Mouse (Mus musculus) common myeloid progenitor, adult 5-6 weeks (primary cell): ENCODE measurements around the gene Mt4. TPM values are rescaled to one million over a fixed set of nuclear protein-coding genes. Genes with fewer than 3 reads are reported as not detected.
"Not testable (repeated sequence)": the region's sequence is repeated elsewhere in the genome, so short reads cannot be mapped to it uniquely, and the experiment has no call there.

ENCODE experiments used
- ATAC-seq: replicated peaks from 2 replicates; pipeline ENCODE4 v1.8.0; 2016; ENCODE audit warnings: low read depth, mild to moderate bottlenecking, moderate TSS enrichment, inconsistent platforms; ENCODE audit not compliant: poor library complexity, severe bottlenecking
- total RNA-seq: library from RNA; stranded (forward); fragments of 200-1000, 187-1606 nt; gene quantifications from 2 replicates; pipeline ENCODE4 v1.2.3, GENCODE M21; 2017

Gene Mt4
- total RNA-seq, 1 experiment from 2014 or later = not detected

DNA sequence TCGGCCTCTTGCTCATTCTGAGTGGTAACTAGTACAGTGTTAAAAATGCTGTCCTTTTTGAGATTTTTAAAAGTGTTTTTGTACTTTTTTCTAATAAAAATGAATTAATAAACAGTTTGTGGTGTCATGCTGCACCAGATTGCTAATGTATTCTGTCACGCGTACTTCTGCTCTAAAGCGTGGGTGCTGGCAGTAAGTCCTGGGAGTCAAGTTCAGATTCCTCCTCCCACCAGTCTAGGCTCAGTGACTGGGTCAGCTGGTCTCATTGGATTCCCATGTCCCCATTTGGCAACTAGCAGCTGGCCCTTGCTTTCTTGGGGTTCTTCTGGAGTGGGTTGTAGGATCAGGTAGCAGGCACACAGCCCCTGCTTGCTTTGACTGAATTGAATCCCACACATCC, 6.9 kb upstream of the Mt4 start:
- no peak for ATAC-seq

DNA sequence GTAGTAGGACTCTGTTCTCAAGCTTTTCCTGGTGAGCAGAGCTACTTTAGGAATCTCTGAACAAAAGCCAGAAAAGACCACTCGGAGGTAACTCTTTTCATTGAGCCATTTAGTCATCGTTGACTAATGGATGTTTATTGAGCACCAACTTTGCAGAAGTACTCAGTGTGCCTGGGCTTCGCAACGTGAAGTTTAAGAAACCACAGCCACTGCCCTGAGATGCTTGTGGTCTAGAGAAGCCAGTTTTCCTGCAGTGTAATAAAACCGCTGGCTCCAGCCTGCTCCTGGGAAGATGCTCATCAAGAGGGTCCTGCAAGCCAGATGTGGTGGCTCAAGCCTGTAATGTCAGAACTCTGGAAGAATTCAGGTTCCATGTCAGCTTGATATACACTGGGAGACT, 4.9 kb upstream of the Mt4 start:
- 0 out of 2 replicates have a peak, but pooled peaks have one; percentile 22 for ATAC-seq

DNA sequence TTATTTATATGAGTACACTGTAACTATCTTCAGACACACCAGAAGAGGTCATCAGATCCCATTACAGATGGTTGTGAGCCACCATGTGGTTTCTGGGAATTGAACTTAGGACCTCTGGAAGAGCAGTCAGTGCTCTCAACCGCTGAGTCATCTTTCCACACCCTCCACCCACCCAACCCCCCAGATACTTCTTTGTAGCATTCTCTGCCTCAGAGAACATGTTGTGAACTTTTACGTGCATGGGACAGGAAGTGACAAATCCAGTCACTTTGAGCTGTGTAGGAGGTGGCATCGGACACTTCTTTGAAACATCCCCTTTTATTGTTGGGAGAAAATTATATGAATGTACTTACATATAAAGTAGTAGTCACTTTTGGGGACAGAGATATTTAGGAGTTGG, 2.4 kb upstream of the Mt4 start:
- not testable (repeated sequence) for ATAC-seq

DNA sequence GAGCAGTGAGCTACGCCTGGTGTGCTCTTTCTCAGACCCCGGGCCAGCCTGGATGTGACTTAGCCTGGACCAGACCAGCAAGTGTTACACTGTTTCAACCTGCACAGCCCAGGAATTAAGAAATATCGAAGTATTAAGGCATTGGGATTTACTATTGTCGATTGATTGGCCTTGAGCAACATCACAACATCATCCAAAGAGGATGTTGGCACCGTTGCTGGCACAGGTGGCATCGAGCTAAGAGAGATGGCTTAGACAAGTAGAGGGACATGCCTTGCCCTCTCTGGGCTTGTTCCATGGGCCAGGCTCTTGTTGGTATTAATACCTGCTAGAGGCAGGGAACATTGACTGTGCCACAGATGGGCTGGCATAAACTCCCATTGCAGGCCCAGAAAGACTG, 1.4 kb upstream of the Mt4 start:
- ATAC-seq = no peak

DNA sequence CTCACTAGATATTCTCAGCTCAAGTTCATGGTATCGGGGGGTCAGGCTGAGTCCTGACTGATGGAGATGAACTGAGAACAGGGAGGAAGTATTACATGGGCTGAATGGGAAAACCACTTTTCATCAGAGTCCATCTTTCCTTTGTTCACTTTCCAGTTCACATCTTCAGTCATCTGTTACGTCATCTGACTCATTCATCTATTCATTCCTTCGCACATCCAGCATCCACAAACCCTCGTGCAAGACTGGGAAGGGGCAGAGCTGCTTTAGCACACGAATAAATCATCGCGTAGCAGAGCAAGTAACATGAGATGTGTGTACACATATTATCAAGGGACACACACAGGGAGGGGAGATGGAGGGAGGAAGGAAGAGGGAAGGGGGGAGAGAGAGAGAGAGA, 805 bp upstream of the Mt4 start:
- ATAC-seq = no peak

DNA sequence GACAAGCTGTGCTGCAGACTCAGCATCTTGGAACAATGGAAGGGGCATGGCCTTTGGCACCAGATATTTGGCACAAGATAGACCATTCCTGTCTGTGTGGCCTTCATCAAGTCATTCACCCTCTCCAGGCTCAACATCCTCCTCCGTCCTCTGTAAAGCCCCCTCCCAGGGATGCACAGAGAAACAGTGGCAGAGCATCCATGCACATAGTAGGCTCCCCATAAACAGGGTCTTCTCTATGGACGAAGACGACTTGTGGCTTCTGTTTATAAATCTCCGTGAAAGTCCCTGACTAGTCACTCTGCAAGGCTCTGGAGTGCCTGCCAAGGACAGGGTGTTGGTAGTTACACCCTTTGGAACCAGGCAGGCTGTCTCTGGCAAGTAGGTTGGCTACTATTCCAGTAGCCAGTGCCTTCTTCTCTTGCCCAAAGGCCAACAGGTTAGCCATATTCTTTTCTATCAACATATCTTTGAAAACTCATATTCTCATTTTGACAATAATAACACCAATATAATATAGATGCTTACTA, 3.3 kb downstream of the Mt4 start:
- no peak for ATAC-seq

DNA sequence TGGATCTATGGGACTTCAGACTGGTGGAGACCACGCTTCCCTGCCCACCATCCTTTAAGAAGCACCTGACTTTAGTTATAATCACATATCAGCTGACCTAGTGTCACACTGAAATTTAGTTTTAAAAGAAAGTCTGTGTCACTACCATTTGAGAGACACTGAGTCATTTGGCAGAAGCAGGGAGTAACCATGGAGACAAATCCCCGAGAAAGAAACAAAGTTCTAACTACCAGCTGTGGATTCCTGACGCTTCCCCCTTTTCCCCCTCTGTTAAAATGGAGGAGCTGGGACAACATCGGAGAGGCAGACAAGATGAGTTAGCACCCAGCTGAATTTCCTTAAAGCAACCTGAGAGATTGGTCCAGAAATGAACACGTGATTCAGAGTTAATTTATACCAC, 11.2 kb downstream of the Mt4 start:
- ATAC-seq = no peak

DNA sequence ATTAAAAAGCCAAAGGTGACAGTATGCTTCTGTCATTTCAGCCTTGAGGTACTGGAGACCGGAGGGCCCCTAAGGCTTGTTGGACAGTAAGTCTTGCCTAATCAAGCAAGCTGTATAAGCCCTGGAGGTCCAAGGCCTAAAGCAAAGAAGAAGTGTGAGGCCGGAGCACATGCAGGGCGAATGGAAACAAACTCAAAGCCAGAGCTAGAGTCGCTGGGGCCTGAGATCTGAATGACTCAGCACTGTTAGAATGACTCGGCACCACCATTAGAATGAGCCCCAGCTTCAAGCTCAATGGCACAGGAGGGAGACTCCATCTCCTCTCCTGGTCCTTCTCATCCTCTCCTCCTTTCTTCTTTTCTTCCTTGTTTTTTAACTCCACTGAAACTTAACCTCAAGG, 13.9 kb downstream of the Mt4 start:
- ATAC-seq = peak; percentile 52

DNA sequence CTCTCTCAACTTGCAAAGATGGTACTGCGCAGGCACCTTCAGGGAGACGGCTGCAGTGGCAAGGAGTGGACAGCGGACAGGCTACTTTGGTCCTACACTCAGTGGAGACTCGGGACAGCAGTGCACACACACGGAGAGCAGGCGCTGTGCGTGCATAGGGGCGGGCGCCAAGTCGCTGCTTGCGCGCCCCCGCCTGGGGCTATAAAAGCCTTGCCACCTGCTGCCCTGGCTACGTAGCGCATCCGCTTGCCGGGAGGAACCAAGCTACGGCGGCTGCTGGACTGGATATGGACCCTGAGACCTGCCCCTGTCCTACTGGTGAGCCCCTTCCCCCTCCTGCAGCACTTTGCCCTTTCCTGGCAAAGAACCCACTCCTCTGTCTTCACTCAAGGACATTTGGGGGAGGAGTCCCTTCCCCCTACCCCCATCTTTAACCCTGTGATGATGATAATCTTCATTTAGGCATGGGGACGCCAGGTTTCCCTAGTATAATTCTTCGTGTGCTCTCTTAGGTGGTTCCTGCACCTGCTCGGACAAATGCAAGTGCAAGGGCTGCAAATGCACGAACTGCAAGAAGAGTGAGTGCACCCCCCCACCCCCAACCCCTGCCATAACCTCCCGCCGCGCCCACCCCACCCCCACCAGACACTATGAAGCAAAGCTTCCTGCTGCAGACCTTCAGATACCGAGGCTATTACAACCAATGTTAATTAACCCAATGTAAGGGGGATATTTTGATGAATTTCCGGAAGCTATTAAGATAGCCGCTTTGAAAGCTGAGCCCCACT, 15.7 kb downstream of the Mt4 start, which contains the start of gene Mt3:
Gene Mt3 (plus strand): TSS at position 95 of the 788 bp plus-strand sequence.
- peak; percentile 90 for ATAC-seq

DNA sequence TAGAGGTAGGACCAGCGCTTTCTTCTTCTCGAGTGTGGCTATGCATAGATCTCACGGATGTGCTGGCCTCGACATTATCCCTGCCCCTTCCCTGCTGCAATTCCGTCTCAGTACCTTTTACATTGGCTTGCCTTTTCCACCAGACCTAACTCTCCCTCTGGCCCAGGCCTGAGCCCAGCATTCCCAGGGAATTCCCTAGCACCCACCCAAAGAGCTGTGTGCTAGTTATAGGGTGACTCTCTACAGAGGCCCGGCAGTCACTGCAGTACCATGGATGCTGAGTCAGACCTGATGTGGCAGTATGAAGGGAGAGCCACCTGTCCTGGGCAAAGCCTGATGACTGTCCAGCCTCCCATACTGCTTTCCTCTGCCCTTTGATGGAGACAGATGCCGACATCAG, 16.5 kb downstream of the Mt4 start:
- ATAC-seq = no peak

DNA sequence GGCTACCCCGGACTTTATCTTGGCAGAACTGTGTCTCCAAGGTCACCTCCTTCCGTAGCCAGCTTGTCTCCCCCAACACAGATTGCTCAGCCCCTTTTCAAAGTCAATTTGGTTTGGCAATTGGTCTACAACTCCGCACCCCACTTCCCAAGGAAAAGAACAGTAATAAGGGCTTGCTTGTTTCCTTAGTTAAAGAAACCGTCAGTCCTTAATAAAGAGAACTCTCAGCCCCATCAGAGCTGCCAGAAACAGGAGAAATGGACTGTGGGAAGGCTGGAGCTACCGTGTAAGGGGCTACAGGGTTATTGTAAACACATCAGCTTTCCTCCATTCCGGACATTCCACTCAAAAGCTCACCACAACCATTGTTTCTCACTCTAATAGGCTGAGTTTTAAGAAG, 17.5 kb downstream of the Mt4 start:
- no peak for ATAC-seq

DNA sequence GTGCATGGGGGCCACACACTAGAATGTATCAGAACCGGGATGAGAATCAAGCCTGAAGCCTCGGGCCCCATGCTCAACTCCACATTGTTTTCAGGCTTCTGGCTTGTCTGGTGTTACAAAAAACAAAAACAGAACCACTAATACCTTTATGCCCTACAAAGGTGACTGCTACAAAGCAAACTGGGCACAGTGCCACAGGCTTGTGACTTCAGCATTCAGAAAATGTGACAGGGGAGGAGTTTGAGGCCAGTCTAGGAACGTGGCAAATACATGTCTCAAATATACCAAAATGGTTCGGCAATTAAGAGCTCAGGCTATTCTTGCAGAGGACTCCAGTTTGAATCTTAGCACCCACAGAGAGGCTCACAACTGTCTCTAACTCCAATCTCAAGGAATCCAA, 19.1 kb downstream of the Mt4 start:
- no peak for ATAC-seq

DNA sequence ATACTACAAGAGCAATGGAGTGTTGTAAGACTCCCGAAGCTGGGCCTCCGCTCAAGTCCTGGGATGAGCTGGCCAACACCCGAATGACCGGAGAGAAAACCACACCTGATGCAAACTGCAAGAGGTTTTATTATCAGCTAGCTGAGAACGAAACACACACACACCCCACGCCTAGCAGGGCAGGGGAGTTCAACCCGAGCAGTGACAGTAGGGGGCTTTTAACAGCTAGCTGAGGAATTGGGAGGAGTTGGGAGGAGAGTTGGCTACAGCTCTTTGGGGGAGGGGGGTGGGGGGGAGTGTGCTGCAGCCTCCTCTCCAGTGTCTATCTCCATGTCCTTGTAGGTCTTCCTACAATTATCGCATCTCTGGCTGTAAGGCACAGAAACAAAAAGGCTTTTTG, 28.8 kb downstream of the Mt4 start:
- ATAC-seq = not testable (repeated sequence)

DNA sequence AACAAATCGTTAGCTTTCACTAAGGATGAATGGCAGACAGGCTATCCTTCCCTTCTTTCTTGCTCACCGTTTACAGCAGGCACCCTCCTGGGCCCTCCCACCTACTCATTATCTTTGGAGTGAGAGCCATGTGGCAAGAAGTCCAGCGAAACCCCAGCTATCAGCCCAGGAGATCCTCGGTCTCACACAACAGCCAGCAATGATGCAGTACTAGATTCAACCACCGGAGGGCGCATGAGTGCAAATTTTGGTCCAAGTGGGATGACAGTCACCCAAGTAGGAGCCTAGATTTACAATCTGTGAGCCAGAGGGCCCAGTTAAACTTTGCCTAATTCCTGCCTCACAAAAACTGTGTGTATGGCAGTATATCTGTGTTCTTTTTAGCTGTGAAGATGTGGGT, 30.2 kb downstream of the Mt4 start:
- ATAC-seq = peak; percentile 74

DNA sequence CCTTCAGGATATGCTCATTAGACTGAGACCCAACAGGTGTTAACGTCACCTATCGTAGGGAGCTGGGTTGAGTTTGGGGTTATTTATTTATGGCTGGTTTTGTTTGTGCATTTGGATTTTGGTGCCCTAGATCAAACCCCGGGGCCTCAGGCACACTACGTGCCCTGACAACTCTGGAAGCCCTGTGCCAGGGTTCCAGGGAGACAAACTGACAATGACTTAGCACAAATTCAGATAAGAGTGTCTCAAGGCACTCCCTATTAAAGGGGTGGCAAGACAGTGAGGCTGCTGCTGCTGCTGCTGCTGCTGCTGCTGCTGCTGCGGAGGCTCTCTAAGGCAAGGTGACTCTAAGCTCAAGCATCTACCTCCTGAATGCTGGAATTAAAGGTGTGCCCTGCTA, 32.5 kb downstream of the Mt4 start:
- no peak for ATAC-seq

DNA sequence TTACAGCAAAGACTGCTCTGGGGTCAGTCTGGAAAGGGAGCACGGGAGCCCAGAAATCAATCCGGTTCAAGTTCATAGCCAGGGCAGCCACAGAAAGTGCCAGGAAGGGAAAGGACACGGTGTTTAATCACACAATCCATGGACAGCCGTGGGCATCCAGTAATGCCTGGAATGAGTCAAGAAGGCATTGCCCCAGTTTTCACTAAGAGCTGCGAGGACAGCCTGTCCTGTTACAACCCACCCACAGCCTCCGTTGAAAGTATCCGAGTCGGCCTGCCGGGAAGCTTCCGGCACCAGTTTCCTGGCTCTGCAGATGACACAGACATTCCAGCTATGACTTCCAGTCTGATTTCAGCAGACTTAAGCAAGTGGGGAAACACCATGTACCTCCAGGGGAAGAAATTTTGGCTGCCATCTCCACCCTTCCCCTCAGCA, 34.3 kb downstream of the Mt4 start:
- ATAC-seq = no peak

DNA sequence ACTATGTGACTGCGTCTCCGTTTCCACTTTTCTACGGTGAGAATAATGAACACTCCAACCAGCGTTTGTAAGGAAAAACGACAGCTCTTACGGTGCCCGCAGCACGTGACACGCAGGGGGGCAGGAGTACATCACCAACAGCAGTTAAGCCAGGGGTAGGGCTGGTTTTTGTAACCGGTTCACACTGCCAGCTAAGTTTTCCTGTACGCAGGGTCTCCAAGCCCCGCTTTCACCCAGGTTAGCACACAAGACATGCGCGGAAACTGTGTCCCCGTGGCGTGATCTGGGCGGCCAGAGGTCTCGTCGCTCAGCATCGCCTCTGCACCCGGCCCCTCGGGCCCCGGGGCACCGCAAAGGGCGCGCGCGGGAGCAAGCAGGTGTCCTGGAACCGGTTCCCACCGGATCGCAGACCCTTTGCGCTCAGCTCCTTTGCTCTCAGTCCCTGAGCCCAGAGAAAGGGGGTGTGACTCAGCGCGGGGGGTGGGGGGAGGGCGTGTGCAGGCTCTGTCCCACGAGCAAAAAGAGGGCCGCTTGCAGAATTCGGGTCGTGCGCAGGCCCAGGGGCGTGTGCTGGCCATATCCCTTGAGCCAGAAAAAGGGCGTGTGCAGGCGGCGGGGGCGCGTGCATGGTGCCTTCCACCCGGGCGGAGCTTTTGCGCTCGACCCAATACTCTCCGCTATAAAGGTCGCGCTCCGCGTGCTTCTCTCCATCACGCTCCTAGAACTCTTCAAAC, 35.2 kb downstream of the Mt4 start, which contains the start of gene Mt2:
Gene Mt2 (plus strand): TSS at position 590 of the 734 bp plus-strand sequence.
- peak; percentile 62 for ATAC-seq

DNA sequence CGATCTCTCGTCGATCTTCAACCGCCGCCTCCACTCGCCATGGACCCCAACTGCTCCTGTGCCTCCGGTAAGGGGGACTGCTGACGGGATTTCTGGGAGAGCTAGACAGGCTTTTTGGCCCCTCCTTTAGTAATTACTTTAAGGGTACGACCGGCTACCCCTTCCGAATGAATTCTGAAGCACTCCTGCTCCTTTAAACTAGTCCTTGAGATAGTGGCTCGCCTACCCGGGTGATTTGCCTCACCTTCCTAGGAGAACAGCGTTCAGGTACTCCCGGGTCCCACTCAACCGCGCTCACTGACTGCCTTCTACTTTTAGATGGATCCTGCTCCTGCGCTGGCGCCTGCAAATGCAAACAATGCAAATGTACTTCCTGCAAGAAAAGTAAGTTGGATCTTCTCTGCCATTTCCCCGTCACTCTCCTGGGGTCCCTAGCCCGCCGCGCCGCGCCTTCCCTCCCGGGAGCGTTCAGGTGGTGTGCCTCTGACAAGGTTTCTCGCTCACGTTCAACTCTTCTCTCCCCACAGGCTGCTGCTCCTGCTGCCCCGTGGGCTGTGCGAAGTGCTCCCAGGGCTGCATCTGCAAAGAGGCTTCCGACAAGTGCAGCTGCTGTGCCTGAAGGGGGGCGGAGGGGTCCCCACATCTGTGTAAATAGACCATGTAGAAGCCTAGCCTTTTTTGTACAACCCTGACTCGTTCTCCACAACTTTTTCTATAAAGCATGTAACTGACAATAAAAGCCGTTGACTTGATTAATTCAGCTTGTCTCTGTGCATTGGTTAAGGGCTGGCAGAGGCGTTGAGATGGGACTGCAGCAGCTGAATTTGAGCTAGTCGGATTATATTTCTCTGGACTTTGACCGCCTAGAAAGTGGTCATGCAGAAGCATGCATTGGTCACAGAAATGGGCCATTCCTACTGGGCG, 36.1 kb downstream of the Mt4 start:
- ATAC-seq = peak; percentile 11; the same call in 1 of the 2 replicates

DNA sequence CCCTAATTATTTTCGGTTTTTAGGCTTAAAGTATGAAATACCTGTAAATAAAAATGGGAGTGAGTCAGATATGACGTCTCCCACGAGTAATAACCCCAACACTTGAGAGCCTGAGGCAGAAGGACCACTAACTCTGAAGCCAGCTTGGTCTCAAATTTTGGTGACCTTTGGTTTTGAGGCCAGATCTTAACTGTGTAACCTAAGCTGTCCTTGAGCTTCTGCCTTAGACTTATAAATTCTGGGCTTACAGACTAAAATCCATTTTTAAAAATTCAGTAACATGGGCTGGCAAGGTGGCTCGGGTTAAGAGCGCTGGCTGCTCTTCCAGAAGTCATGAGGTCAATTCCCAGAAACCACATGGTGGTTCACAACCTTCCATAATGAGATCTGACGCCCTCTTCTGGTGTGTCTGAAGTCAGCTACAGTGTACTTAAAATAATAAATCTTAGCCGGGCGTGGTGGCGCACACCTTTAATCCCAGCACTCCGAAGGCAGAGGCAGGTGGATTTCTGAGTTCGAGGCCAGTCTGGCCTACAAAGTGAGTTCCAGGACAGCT, 36.9 kb downstream of the Mt4 start:
- ATAC-seq = no peak
